Mouse (Mus musculus) heart, adult 2 months (tissue): ENCODE data around the gene Sprr1a.

Experiments used
- CTCF ChIP-seq: fragments of 200-600 bp; IDR thresholded peaks from 2 replicates; pipeline ENCODE4 v1.8.1; 2022; ENCODE audit warnings: antibody characterized with exemption, mild to moderate bottlenecking, moderate library complexity
- EP300 ChIP-seq: fragments of 200-500 bp; IDR thresholded peaks from 2 replicates; pipeline ENCODE4 v1.6.1; 2011; ENCODE audit warnings: low read depth, low read length, control low read depth; ENCODE audit not compliant: insufficient read depth
- POLR2A ChIP-seq: fragments of 200-500 bp; IDR thresholded peaks from 2 replicates; pipeline ENCODE4 v1.6.1; 2011; ENCODE audit warnings: mild to moderate bottlenecking, low read depth, low read length, control low read depth; ENCODE audit not compliant: insufficient read depth

DNA sequence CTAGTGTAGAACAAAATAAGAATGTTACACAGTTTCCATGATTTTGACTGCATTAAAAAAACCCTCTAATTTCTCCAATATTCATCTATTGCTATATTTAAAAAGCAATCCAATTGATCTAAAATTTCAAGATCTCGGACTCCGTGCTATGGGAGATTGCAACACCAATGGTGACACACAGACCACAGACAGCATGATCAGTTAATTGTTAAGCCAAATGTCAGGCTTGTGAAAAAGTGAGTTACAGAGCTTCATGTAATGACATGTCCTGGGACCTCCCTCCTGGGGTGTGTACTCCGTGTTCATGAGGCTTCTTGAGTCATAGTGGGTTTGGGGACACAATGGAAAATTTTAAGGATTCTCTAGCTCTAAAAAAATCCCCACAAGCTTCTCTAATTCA is 45.5 kb downstream of the Sprr1a start:
- no peak for TF ChIP-seq POLR2A
- no peak for TF ChIP-seq CTCF
- TF ChIP-seq EP300, result no peak
